Mouse (Mus musculus): ENCODE data around the gene Caml.

- TF ChIP-seq TAL1 (IDR thresholded peaks at IDR 0.05; ENCODE audit: low read length), result no peak
- TF ChIP-seq GATA1 (IDR thresholded peaks at IDR 0.05; ENCODE audit: low read length), result no peak
Measured at GRCm38 (mm10) chr13:55611996-55612395, 10.8 kb upstream of the Caml start.

Measured in erythroblast, embryonic 14.5 days (primary cell).